Mouse (Mus musculus): ENCODE measurements at regions not wholly inside any gene's neighbourhood (a gene's known extent, or its start where the extent isn't known, plus 50 kb on each side); places are given as distances from the start of the nearest gene placed in this dataset.

GRCm38 (mm10) chr3:143477916-143478610 is 596.3 kb upstream of the Pkn2 start:
- H3K4me2 ChIP-seq (ENCODE audit: low read depth, low read length) = no peak overlapping the region
- no peak overlapping the region for H3K4me3 ChIP-seq (ENCODE audit: low read depth, low read length)
- H3K36me3 ChIP-seq (replicated peaks; ENCODE audit: insufficient read depth, low read length) = no peaks in the 10 kb centered on the region
- no peaks in the 10 kb centered on the region for H3K4me1 ChIP-seq (ENCODE audit: insufficient read depth)
- no peak overlapping the region for H3K9ac ChIP-seq (replicated peaks)
- no peaks in the 10 kb centered on the region for H3K27me3 ChIP-seq (ENCODE audit: insufficient read depth, low read length)
- H3K9me3 ChIP-seq (ENCODE audit: low read length) = no peaks in the 10 kb centered on the region
- H3K27ac ChIP-seq (ENCODE audit: low read depth) = no peak overlapping the region
- DNase-seq (no peak), ATAC-seq (no peak)
- WGBS (ENCODE audit: insufficient replicate concordance) = 68% methylated on average over 8 of the region's 8 CpGs
- no peak for TF ChIP-seq EP300 (IDR thresholded peaks at IDR 0.05; ENCODE audit: low read depth)

- no peak for ATAC-seq
These were observed 593.7 kb upstream of the Pkn2 start for GRCm38 (mm10) chr3:143475461-143475860.

GRCm38 (mm10) chr3:143447005-143447709 is 565.4 kb upstream of the Pkn2 start:
- no peaks in the 10 kb centered on the region for H3K27me3 ChIP-seq (ENCODE audit: insufficient read depth, low read length)
- no peaks in the 10 kb centered on the region for H3K36me3 ChIP-seq (replicated peaks; ENCODE audit: insufficient read depth, low read length)
- no peaks in the 10 kb centered on the region for H3K9me3 ChIP-seq (ENCODE audit: low read length)
- no peaks in the 10 kb centered on the region for H3K4me1 ChIP-seq (ENCODE audit: insufficient read depth)
- H3K4me2 ChIP-seq (ENCODE audit: low read depth, low read length) = no peak overlapping the region
- TF ChIP-seq CTCF (IDR thresholded peaks at IDR 0.05; ENCODE audit: low read depth) (no peak), EP300 (IDR thresholded peaks at IDR 0.05; ENCODE audit: low read depth) (no peak)
- H3K4me3 ChIP-seq (ENCODE audit: low read depth, low read length) = no peak overlapping the region
- ATAC-seq (no peak), DNase-seq (no peak)
- 61% methylated on average over 7 of the region's 7 CpGs for WGBS (ENCODE audit: insufficient replicate concordance)
- H3K9ac ChIP-seq (replicated peaks) = no peak overlapping the region
- H3K27ac ChIP-seq (ENCODE audit: low read depth) = no peak overlapping the region

More at GRCm38 (mm10) chr3:143475461-143475860, 593.7 kb upstream of the Pkn2 start:
- Histone ChIP-seq H3K27me3 (ENCODE audit: insufficient read depth, low read length) (no peaks in the 10 kb centered on the region), H3K9me3 (ENCODE audit: low read length) (no peaks in the 10 kb centered on the region), H3K4me3 (ENCODE audit: low read depth, low read length) (no peak overlapping the region), H3K4me1 (ENCODE audit: insufficient read depth) (no peaks in the 10 kb centered on the region), H3K36me3 (replicated peaks; ENCODE audit: insufficient read depth, low read length) (no peaks in the 10 kb centered on the region), H3K4me2 (ENCODE audit: low read depth, low read length) (no peak overlapping the region), H3K9ac (replicated peaks) (no peak overlapping the region), H3K27ac (ENCODE audit: low read depth) (no peak overlapping the region)
- DNase-seq = no peak
- TF ChIP-seq CTCF (IDR thresholded peaks at IDR 0.05; ENCODE audit: low read depth) (no peak), EP300 (IDR thresholded peaks at IDR 0.05; ENCODE audit: low read depth) (no peak)
- WGBS (ENCODE audit: insufficient replicate concordance) = 73% methylated on average over 5 of the region's 5 CpGs

DNA sequence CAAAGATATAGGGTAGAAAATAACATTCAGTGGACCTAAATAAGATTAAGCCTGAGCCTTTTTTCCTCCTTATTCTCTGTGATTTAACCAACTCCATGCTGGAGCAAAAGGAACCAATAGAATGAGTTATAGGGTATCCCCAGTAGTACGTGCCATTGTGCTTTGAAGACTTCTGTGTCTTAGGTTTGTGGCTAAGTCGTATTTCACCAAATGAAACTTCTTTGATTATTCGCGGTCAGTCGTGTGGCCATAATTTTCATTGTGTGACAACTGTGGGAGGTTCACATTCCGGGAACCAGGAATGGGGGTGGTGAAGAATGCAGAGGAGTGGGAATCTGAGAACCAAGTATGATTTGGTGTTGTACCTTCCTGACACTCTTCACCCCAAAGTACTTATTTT is 535.6 kb upstream of the Pkn2 start:
- Histone ChIP-seq H3K27me3 (ENCODE audit: insufficient read depth, low read length) (no peaks in the 10 kb centered on the region), H3K9ac (replicated peaks) (no peak overlapping the region), H3K4me2 (ENCODE audit: low read depth, low read length) (no peak overlapping the region), H3K4me3 (ENCODE audit: low read depth, low read length) (no peak overlapping the region), H3K9me3 (ENCODE audit: low read length) (no peaks in the 10 kb centered on the region), H3K27ac (ENCODE audit: low read depth) (no peak overlapping the region), H3K4me1 (ENCODE audit: insufficient read depth) (no peaks in the 10 kb centered on the region), H3K36me3 (replicated peaks; ENCODE audit: insufficient read depth, low read length) (no peaks in the 10 kb centered on the region)
- ATAC-seq (no peak), DNase-seq (no peak)
- TF ChIP-seq EP300 (IDR thresholded peaks at IDR 0.05; ENCODE audit: low read depth) = no peak
- no peak for TF ChIP-seq CTCF (IDR thresholded peaks at IDR 0.05; ENCODE audit: low read depth)
- 80% methylated on average over 6 of the region's 6 CpGs for WGBS (ENCODE audit: insufficient replicate concordance)

DNA sequence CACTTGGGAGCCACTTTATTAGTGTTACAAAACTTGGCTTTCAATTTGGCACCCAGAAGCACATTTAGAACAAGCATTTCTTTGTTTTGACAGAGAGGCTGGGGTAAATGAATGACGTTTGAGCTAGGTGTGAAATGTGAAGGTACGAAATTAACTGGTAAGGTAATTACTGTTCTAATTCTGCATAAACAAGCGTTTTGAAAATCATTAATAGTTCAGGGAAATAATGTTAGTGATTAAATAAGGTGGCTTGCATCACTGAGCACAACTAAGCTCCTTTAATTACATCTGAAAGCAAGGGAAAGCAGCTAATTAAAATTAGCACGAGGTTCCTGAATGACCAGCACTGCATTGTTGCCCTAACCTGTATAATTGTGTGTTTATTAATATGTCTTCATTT is 529.9 kb upstream of the Pkn2 start:
- no peaks in the 10 kb centered on the region for H3K4me1 ChIP-seq (ENCODE audit: insufficient read depth)
- H3K9ac ChIP-seq (replicated peaks) = no peak overlapping the region
- H3K4me2 ChIP-seq (ENCODE audit: low read depth, low read length) = no peak overlapping the region
- ATAC-seq (no peak), DNase-seq (no peak)
- H3K27ac ChIP-seq (ENCODE audit: low read depth) = no peak overlapping the region
- H3K27me3 ChIP-seq (ENCODE audit: insufficient read depth, low read length) = no peaks in the 10 kb centered on the region
- no peaks in the 10 kb centered on the region for H3K9me3 ChIP-seq (ENCODE audit: low read length)
- TF ChIP-seq CTCF (IDR thresholded peaks at IDR 0.05; ENCODE audit: low read depth) = no peak
- no peak for TF ChIP-seq EP300 (IDR thresholded peaks at IDR 0.05; ENCODE audit: low read depth)
- H3K36me3 ChIP-seq (replicated peaks; ENCODE audit: insufficient read depth, low read length) = no peaks in the 10 kb centered on the region
- 66% methylated on average over 4 of the region's 4 CpGs for WGBS (ENCODE audit: insufficient replicate concordance)
- H3K4me3 ChIP-seq (ENCODE audit: low read depth, low read length) = no peak overlapping the region

DNA sequence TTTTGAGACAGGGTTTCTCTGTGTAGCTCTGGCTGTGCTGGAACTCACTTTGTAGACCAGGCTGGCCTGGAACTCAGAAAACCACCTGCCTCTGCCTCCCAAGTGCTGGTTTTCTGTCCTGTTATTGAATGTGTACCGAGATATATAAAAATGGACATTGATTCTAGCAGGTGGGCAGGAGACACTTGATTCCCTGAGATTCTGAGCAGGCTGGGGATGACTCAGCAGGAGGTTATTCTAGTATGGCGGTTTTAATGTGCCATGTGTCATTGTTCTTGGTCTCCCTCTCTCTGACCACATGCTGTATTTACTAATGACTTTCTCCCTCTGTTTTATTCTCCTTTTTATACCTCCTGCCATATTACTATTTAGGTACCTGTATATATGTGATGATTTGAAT is 517.2 kb upstream of the Pkn2 start:
- 66% methylated on average over 2 of the region's 2 CpGs for WGBS (ENCODE audit: insufficient replicate concordance)
- Histone ChIP-seq H3K36me3 (replicated peaks; ENCODE audit: insufficient read depth, low read length) (no peaks in the 10 kb centered on the region), H3K9me3 (ENCODE audit: low read length) (no peaks in the 10 kb centered on the region), H3K27me3 (ENCODE audit: insufficient read depth, low read length) (no peaks in the 10 kb centered on the region), H3K4me2 (ENCODE audit: low read depth, low read length) (no peak overlapping the region), H3K27ac (ENCODE audit: low read depth) (no peak overlapping the region), H3K4me1 (ENCODE audit: insufficient read depth) (no peaks in the 10 kb centered on the region), H3K9ac (replicated peaks) (no peak overlapping the region), H3K4me3 (ENCODE audit: low read depth, low read length) (no peak overlapping the region)
- no peak for TF ChIP-seq CTCF (IDR thresholded peaks at IDR 0.05; ENCODE audit: low read depth)
- TF ChIP-seq EP300 (IDR thresholded peaks at IDR 0.05; ENCODE audit: low read depth) = no peak
- no peak for DNase-seq
- no peak for ATAC-seq

Data from liver, postnatal 0 days (tissue).